Mouse (Mus musculus): ENCODE measurements around the gene Mcpt8. TPM values are rescaled to one million over a fixed set of nuclear protein-coding genes. Genes with fewer than 3 reads are reported as not detected.
"Not testable (repeated sequence)": the region's sequence is repeated elsewhere in the genome, so short reads cannot be mapped to it uniquely, and the experiment has no call there.

The Mcpt8 gene
- polyA plus RNA-seq (2015; fragmentation: Nextera tagmentation; extraction: Ambion mirVana), result 0.61 and 0.70 TPM in 2 replicates

GRCm38 (mm10) chr14:56085167-56085566 lies at the start of gene Mcpt8:
Gene Mcpt8, minus strand, starts transcription at chr14:56085273.
- Histone ChIP-seq H3K36me3 (no peaks in the 10 kb centered on the region), H3K27ac (no peak within 1 kb of the TSS), H3K4me2 (replicated peaks) (no peak within 1 kb of the TSS), H3K4me1 (no peaks in the 10 kb centered on the region), H3K9me3 (no peaks in the 10 kb centered on the region), H3K9ac (no peak within 1 kb of the TSS), H3K27me3 (no peaks in the 10 kb centered on the region), H3K4me3 (no peak within 1 kb of the TSS)
- ATAC-seq (ENCODE audit: low FRiP score, low read depth), result no peak
- 98% methylated on average over 2 of the region's 2 CpGs for WGBS

- 83% methylated on average over 1 of the region's 1 CpGs for WGBS
- H3K4me3 ChIP-seq; H3K27me3 ChIP-seq; H3K27ac ChIP-seq; ATAC-seq (ENCODE audit: low FRiP score, low read depth); H3K36me3 ChIP-seq; H3K9ac ChIP-seq; H3K4me2 ChIP-seq (replicated peaks); H3K9me3 ChIP-seq; H3K4me1 ChIP-seq: not testable (repeated sequence)
Measured at GRCm38 (mm10) chr14:56133675-56134074, 48.6 kb upstream of the Mcpt8 start.

GRCm38 (mm10) chr14:56132508-56132907 lies 47.4 kb upstream of the Mcpt8 start, which contains the start of gene Gzmd:
Gene Gzmd, minus strand, starts transcription at chr14:56132608.
- H3K27me3 ChIP-seq; ATAC-seq (ENCODE audit: low FRiP score, low read depth); H3K4me1 ChIP-seq; H3K4me3 ChIP-seq; H3K36me3 ChIP-seq; H3K9ac ChIP-seq; H3K9me3 ChIP-seq; H3K27ac ChIP-seq; H3K4me2 ChIP-seq (replicated peaks): not testable (repeated sequence)
- whole genome bisulfite sequencing, result 78% methylated on average over 2 of the region's 2 CpGs

DNA sequence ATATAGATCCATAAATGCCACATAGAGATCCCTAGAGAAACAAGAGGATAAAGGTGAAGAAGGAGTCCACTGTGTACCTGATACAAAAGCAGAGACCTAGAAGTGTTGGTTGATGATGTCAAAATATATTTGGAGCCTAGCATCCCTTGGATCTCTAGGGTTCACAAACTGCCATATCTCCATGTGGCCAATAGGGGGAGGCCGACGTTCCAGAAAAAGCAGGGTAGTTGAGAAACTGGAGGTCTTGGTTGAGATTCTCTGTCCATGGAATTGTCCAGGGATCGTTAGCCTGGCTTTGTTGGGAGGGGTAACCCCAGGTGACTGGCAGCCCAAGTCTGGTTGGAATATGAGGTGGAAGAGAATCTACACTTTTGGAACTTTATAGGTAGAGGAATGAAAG lies 43.3 kb upstream of the Mcpt8 start:
- 50% methylated on average over 3 of the region's 3 CpGs for WGBS
- H3K4me1 ChIP-seq, result no peaks in the 10 kb centered on the region
- no peaks in the 10 kb centered on the region for H3K36me3 ChIP-seq
- H3K4me3 ChIP-seq, result no peak overlapping the region
- H3K27me3 ChIP-seq, result no peaks in the 10 kb centered on the region
- no peak overlapping the region for H3K4me2 ChIP-seq (replicated peaks)
- ATAC-seq (ENCODE audit: low FRiP score, low read depth), result no peak
- H3K9ac ChIP-seq, result no peak overlapping the region
- H3K27ac ChIP-seq, result no peak overlapping the region
- H3K9me3 ChIP-seq, result no peaks in the 10 kb centered on the region

- Histone ChIP-seq H3K27ac (no peak overlapping the region), H3K27me3 (no peaks in the 10 kb centered on the region), H3K9me3 (no peaks in the 10 kb centered on the region), H3K4me1 (no peaks in the 10 kb centered on the region), H3K4me2 (replicated peaks) (no peak overlapping the region), H3K4me3 (no peak overlapping the region), H3K9ac (no peak overlapping the region), H3K36me3 (no peaks in the 10 kb centered on the region)
- ATAC-seq (ENCODE audit: low FRiP score, low read depth), result no peak
- 82% methylated on average over 3 of the region's 3 CpGs for WGBS
Measured at GRCm38 (mm10) chr14:56123516-56123915, 38.4 kb upstream of the Mcpt8 start.

- ATAC-seq (ENCODE audit: low FRiP score, low read depth), result no peak
- no peak within 1 kb of the TSS for H3K9ac ChIP-seq
- H3K9me3 ChIP-seq, result no peaks in the 10 kb centered on the region
Measured at GRCm38 (mm10) chr14:56120525-56120924, 35.5 kb upstream of the Mcpt8 start, which contains the start of gene Gzme. Gene Gzme, minus strand, starts transcription at chr14:56120625.

GRCm38 (mm10) chr14:56115531-56116310 lies 30.6 kb upstream of the Mcpt8 start:
- 91% methylated on average over 33 of the region's 33 CpGs for WGBS
- H3K27me3 ChIP-seq; H3K27ac ChIP-seq; ATAC-seq (ENCODE audit: low FRiP score, low read depth); H3K4me1 ChIP-seq; H3K4me3 ChIP-seq; H3K36me3 ChIP-seq; H3K9ac ChIP-seq; H3K4me2 ChIP-seq (replicated peaks); H3K9me3 ChIP-seq: not testable (repeated sequence)

More at GRCm38 (mm10) chr14:56120525-56120924, 35.5 kb upstream of the Mcpt8 start, which contains the start of gene Gzme:
- H3K27me3 ChIP-seq, result no peaks in the 10 kb centered on the region
- no peaks in the 10 kb centered on the region for H3K36me3 ChIP-seq
- no peak within 1 kb of the TSS for H3K4me3 ChIP-seq
- H3K27ac ChIP-seq, result no peak within 1 kb of the TSS
- H3K4me2 ChIP-seq (replicated peaks), result no peak within 1 kb of the TSS
- no peaks in the 10 kb centered on the region for H3K4me1 ChIP-seq

DNA sequence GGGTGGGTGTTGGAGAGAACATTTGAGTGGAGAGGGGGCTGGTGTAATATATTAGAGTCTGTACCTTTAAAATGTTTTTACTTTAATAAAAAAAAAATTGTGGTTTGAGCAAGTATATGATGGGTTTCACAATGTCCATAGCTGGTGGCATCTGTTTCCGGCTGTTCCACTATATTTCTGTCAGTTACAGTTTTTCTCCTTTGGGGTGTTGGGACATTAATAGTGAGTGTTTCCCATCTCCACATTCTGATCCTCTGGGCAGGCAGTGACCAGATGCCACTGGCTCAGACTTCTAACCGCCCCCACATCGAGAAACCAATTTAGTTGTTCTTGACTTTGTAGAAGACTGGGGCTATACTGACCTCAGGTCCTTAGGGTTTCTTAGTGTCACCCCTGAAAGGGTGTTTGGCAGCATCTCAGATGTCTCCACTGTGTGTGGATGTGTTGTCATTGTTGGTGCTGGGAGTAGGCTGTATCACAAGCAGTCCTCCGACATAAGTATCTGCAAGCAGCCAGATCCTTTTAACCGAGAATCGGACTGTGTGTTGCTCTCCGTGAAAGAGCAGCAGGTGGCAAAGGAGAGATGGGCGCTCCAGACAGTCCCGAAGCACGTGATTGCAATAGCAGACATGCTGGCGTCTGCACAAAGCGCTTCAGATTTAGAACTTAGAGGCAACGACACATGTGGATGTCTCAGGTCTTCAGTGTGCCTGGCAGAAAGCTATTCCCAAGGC lies 20.5 kb upstream of the Mcpt8 start:
- H3K9me3 ChIP-seq, result no peaks in the 10 kb centered on the region
- H3K4me1 ChIP-seq, result no peaks in the 10 kb centered on the region
- H3K4me3 ChIP-seq, result no peak overlapping the region
- no peaks in the 10 kb centered on the region for H3K27me3 ChIP-seq
- H3K4me2 ChIP-seq (replicated peaks), result no peak overlapping the region
- no peak overlapping the region for H3K27ac ChIP-seq
- no peak for ATAC-seq (ENCODE audit: low FRiP score, low read depth)
- no peak overlapping the region for H3K9ac ChIP-seq
- no peaks in the 10 kb centered on the region for H3K36me3 ChIP-seq
- 77% methylated on average over 13 of the region's 13 CpGs for WGBS

DNA sequence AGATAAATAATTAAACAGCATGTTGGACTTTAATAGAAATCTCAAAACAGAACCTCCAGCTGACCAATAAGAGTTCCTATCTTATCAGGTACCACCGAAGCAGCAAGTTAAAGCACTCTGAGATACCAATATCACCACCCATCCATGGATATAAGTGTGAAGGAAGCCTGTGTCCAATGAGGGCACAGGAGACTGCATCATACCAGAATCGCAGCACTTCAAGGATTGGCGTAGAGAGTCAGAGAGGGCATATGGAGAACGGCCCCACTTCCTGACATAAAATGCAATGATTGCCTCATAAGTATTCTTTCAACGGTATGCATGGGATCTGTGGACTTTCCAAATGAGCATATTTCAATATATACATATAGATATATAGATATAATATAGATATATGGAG lies 19.9 kb upstream of the Mcpt8 start:
- no peak overlapping the region for H3K4me2 ChIP-seq (replicated peaks)
- 89% methylated on average over 5 of the region's 5 CpGs for WGBS
- H3K27me3 ChIP-seq, result no peaks in the 10 kb centered on the region
- H3K4me3 ChIP-seq, result no peak overlapping the region
- no peaks in the 10 kb centered on the region for H3K9me3 ChIP-seq
- ATAC-seq (ENCODE audit: low FRiP score, low read depth), result no peak
- no peaks in the 10 kb centered on the region for H3K36me3 ChIP-seq
- no peaks in the 10 kb centered on the region for H3K4me1 ChIP-seq
- no peak overlapping the region for H3K9ac ChIP-seq
- H3K27ac ChIP-seq, result no peak overlapping the region

DNA sequence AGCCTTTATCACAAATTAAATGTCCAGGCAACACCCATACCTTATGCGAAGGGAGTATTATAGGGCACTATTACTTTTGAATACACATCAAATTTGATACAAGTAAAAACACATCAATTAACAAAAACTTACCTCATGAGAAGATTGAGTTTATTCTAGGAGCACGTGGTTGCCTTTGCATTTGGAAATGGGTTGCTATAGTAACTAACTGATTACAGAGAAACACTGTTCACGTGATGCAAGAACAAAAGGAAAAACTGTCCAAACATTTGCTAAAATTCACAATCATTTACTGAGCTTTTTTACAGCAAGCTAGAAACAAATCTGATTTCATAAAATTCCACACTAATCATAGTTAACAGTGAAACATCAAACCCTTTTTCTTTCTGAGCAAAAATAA lies 18.4 kb upstream of the Mcpt8 start:
- Histone ChIP-seq H3K9me3 (no peaks in the 10 kb centered on the region), H3K4me1 (no peaks in the 10 kb centered on the region), H3K27ac (no peak overlapping the region), H3K27me3 (no peaks in the 10 kb centered on the region), H3K36me3 (no peaks in the 10 kb centered on the region), H3K9ac (no peak overlapping the region), H3K4me3 (no peak overlapping the region), H3K4me2 (replicated peaks) (no peak overlapping the region)
- no peak for ATAC-seq (ENCODE audit: low FRiP score, low read depth)
- WGBS, result 79% methylated on average over 3 of the region's 3 CpGs

DNA sequence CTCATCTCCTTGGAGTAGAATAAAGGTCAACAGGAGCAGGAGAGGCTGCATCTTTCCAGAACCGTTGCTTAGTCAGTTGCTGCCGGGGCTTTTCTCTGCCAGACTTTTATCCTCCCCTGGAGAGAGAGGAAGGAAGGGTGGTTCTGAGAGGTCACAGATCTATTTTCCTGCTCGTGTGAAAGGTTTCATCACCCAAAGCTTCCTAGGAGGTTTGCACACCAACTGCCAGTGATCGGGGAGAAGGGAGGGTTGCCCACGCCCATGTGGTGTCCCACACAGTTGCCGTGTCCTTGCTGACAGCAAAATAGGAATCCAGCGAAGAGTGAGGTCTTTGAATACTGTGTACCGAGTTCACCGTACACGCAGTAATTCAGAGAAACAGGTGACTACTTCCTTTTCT lies 17.3 kb upstream of the Mcpt8 start, which contains the start of gene Ctsg:
Gene Ctsg, minus strand, starts transcription at position 189 of the 400 bp plus-strand sequence.
- H3K4me2 ChIP-seq (replicated peaks), result no peak within 1 kb of the TSS
- no peaks in the 10 kb centered on the region for H3K4me1 ChIP-seq
- no peak within 1 kb of the TSS for H3K27ac ChIP-seq
- no peak for ATAC-seq (ENCODE audit: low FRiP score, low read depth)
- no peak within 1 kb of the TSS for H3K4me3 ChIP-seq
- no peaks in the 10 kb centered on the region for H3K27me3 ChIP-seq
- H3K36me3 ChIP-seq, result no peaks in the 10 kb centered on the region
- H3K9me3 ChIP-seq, result no peaks in the 10 kb centered on the region
- no peak within 1 kb of the TSS for H3K9ac ChIP-seq
- WGBS, result 78% methylated on average over 10 of the region's 10 CpGs

DNA sequence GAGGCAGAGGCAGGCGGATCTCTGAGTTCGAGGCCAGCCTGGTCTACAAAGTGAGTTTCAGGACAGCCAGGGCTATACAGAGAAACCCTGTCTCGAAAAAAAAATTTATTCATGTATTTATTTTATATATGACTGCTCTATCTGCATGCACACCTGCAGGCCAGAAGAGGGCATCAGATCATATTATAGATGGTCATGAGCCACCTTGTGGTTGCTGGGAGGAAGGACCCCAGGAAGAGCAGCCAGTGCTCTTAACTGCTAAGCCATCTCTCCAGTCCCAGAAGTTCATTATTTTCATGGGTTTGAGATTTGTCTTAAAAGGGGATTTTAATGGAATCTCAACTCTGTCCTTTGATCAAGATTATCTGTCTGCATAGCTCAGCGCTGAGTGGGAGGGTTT lies 13.9 kb upstream of the Mcpt8 start:
- no peak overlapping the region for H3K27ac ChIP-seq
- WGBS, result 82% methylated on average over 4 of the region's 4 CpGs
- H3K4me1 ChIP-seq, result no peaks in the 10 kb centered on the region
- no peaks in the 10 kb centered on the region for H3K9me3 ChIP-seq
- no peaks in the 10 kb centered on the region for H3K27me3 ChIP-seq
- no peak for ATAC-seq (ENCODE audit: low FRiP score, low read depth)
- H3K4me2 ChIP-seq (replicated peaks), result no peak overlapping the region
- H3K36me3 ChIP-seq, result no peaks in the 10 kb centered on the region
- H3K4me3 ChIP-seq, result no peak overlapping the region
- no peak overlapping the region for H3K9ac ChIP-seq
